Mouse (Mus musculus): Measurements from ENCODE around the gene Scgb1b30. TPM values are rescaled to one million over a fixed set of nuclear protein-coding genes. Genes with fewer than 3 reads are reported as not detected.

Scgb1b30 gene
- total RNA-seq, 2 experiments from 2014 or later, result not detected

Other genes starting within 250 kb of the Scgb1b30 start
- not detected for gene Scgb2b26, start 150.4 kb upstream of the Scgb1b30 start, total RNA-seq (2021)
- gene Scgb2b27, start 81.5 kb upstream of the Scgb1b30 start, total RNA-seq (2021), result not detected
- not detected for gene Scgb1b27, start 73.9 kb upstream of the Scgb1b30 start, total RNA-seq (2021)
- 10 to 100 TPM; 18.0 to 22.3 TPM for gene Wtip, start 37.8 kb downstream of the Scgb1b30 start, total RNA-seq (2021)
- gene Uba2, start 74.2 kb downstream of the Scgb1b30 start, total RNA-seq (2021), result 10 to 100 TPM; 84.8 to 85.0 TPM
- gene Pdcd2l, start 101.2 kb downstream of the Scgb1b30 start, total RNA-seq (2021), result 10 to 100 TPM; 23.5 to 28.9 TPM
- 100 to 1,000 TPM; 697 to 748 TPM for gene Gpi1, start 134.9 kb downstream of the Scgb1b30 start, total RNA-seq (2021)
- not detected for gene Gm6096, start 155.6 kb downstream of the Scgb1b30 start, total RNA-seq (2021)
- 10 to 100 TPM; 57.7 to 62.4 TPM for gene 4931406P16Rik, start 218.1 kb downstream of the Scgb1b30 start, total RNA-seq (2021)